Mouse (Mus musculus) limb, embryonic 11.5 days (tissue): ENCODE results near the gene Havcr2. TPM values are rescaled to one million over a fixed set of nuclear protein-coding genes. Genes with fewer than 3 reads are reported as not detected.

Experiments used
- ATAC-seq: fragments of 200-750 bp; cut with Nextera tagmentation; 2 replicates; pipeline ENCODE4 v1.8.0; 2017; ENCODE audit warnings: low read depth; ENCODE audit not compliant: insufficient number of reproducible peaks, low FRiP score, low TSS enrichment
- DNase-seq: peaks from one replicate; pipeline ENCODE4 v3.0.0-alpha.2; 2015; ENCODE audit warnings: low spot score
- H3K27ac ChIP-seq: fragments of 300-500 bp; sonication (generic); replicated peaks from 2 replicates; pipeline ENCODE4 v1.5.1; 2014; ENCODE audit warnings: low read depth, mild to moderate bottlenecking, low read length
- H3K27me3 ChIP-seq: fragments of 300-500 bp; sonication (generic); 2 replicates; pipeline ENCODE4 v1.6.1; 2014; ENCODE audit warnings: mild to moderate bottlenecking, low read length, mixed read lengths; ENCODE audit not compliant: control insufficient read depth, insufficient read depth
- H3K36me3 ChIP-seq: fragments of 300-500 bp; sonication (generic); 2 replicates; pipeline ENCODE4 v1.6.1; 2014; ENCODE audit warnings: mild to moderate bottlenecking, low read length, moderate library complexity, mixed read lengths; ENCODE audit not compliant: control insufficient read depth, insufficient read depth
- H3K4me1 ChIP-seq: fragments of 300-500 bp; sonication (generic); 2 replicates; pipeline ENCODE4 v1.6.1; 2014; ENCODE audit warnings: low read length, mixed read lengths; ENCODE audit not compliant: control insufficient read depth, insufficient read depth
- H3K4me2 ChIP-seq: fragments of 300-500 bp; sonication (generic); 2 replicates; pipeline ENCODE4 v1.6.1; 2014; ENCODE audit warnings: low read depth, mild to moderate bottlenecking, moderate library complexity; ENCODE audit not compliant: severe bottlenecking
- H3K4me3 ChIP-seq: fragments of 300-500 bp; sonication (generic); 2 replicates; pipeline ENCODE4 v1.5.1; 2014; ENCODE audit warnings: low read depth, low read length
- H3K9ac ChIP-seq: fragments of 300-500 bp; sonication (generic); 2 replicates; pipeline ENCODE4 v1.6.1; 2014; ENCODE audit warnings: mild to moderate bottlenecking, low read length
- H3K9me3 ChIP-seq: fragments of 300-500 bp; sonication (generic); 2 replicates; pipeline ENCODE4 v1.6.1; 2016; ENCODE audit warnings: low read length; ENCODE audit not compliant: control insufficient read depth
- whole genome bisulfite sequencing: fragments of 180-500 bp; shearing (Covaris S2); extraction: QIAGEN DNeasy Blood & Tissue Kit; methylation state at CpG from one replicate; pipeline ENCODE4 v1.1.7; 2014; 5-methylcytosine and 5-hydroxymethylcytosine counted together
- polyA plus RNA-seq: library from polyadenylated mRNA; unstranded; fragments of >200 nt; fragmentation: Nextera tagmentation; extraction: Ambion mirVana; gene quantifications from 2 replicates; pipeline ENCODE4 v1.2.1, GENCODE M21; 2014

The Havcr2 gene
- polyA plus RNA-seq, 1 experiment from 2014 or later, result 0.16 TPM

DNA sequence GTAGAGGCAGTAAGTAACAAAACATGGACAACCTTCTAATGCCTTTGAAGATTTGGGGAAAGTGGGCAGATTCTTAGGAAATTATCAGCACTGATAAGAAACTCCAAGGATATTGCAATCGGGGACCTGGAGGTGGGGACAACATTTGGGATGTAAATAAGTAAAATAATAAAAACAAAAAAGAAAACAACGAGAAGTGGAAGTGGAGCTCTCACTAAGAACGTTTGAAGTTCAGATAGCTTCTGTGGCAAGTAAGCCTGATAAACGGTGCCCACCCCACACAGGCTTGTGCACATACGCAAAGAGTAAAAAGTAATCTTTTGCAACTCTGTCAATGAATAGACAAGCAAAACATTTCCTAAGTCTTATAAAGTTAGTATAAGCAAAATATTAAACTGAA is 10.8 kb upstream of the Havcr2 start:
- 91% methylated on average over 5 of the region's 5 CpGs for WGBS
- DNase-seq (no peak), ATAC-seq (no peak)
- Histone ChIP-seq H3K27ac (no peak overlapping the region), H3K4me1 (no peaks in the 10 kb centered on the region), H3K27me3 (no peaks in the 10 kb centered on the region), H3K4me3 (no peak overlapping the region), H3K4me2 (no peak overlapping the region), H3K36me3 (peaks cover 6% of the 10 kb centered on the region), H3K9me3 (no peaks in the 10 kb centered on the region), H3K9ac (no peak overlapping the region)

DNA sequence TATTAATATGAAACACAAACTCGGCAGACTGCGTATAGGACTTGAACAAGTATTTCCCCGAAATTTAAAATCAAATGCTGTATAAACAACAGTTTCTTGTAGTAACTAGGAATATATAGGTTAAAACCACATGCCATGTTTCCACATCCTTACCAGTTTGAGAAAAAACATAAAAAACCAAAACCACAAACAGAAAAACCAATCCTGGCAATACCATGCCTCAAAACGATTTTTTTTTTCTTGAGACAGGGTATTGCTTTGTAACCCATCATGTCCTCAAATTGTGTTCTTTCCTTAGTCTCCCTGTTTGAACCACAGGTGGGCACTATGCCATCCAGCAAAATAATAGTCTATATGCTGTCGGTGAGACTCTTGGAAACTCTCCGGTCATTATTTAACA is 8.6 kb upstream of the Havcr2 start:
- no peak overlapping the region for H3K4me2 ChIP-seq
- no peaks in the 10 kb centered on the region for H3K27me3 ChIP-seq
- WGBS, result 94% methylated on average over 6 of the region's 6 CpGs
- H3K27ac ChIP-seq, result no peak overlapping the region
- no peak overlapping the region for H3K4me3 ChIP-seq
- ATAC-seq (no peak), DNase-seq (no peak)
- H3K4me1 ChIP-seq, result no peaks in the 10 kb centered on the region
- no peaks in the 10 kb centered on the region for H3K9me3 ChIP-seq
- no peak overlapping the region for H3K9ac ChIP-seq
- peaks cover 6% of the 10 kb centered on the region for H3K36me3 ChIP-seq

DNA sequence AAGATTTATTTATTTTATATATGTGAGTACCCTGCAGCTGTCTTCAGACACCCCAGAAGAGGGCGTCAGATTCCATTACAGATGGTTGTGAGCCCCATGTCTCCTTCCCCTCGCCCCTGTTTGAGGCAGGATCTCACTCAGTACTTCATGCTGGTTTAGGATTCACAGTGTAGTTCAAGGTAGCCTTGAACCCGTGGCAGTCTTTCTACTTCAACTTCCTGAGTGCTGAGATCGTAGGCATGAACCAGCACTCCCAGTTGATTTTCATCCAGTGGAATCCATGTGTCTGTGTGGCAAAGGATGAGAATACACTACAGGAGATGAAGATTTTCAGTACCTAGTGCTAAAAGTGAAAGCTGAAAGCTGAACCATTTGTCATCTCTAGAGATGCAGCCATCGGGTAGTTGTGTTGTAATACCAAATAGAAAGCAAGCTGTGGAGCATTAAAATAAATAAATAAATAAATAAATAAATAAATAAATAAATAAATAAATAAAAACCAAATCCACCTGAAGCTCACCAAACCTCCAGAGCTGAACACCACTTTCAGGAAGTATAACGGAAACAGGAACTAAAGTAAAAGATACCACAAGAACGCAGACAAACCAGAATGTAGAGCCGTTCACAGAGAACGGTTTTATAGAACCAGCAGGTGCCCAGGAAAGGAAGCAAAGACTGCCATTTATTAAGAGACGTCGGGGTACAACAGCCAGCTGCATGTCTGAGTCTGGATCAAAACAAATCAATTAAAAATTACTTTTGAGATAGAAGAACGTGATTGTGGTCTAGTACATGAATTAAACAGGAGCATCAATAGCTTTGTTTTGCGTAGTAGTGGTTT is 6.9 kb upstream of the Havcr2 start:
- no peaks in the 10 kb centered on the region for H3K9me3 ChIP-seq
- no peak overlapping the region for H3K27ac ChIP-seq
- ATAC-seq, result no peak
- no peak for DNase-seq
- no peaks in the 10 kb centered on the region for H3K4me1 ChIP-seq
- 75% methylated on average over 13 of the region's 13 CpGs for WGBS
- no peak overlapping the region for H3K4me2 ChIP-seq
- peaks cover 2% of the 10 kb centered on the region; the same call in 1 of the 2 replicates for H3K36me3 ChIP-seq
- no peaks in the 10 kb centered on the region for H3K27me3 ChIP-seq
- H3K4me3 ChIP-seq, result no peak overlapping the region
- no peak overlapping the region for H3K9ac ChIP-seq

DNA sequence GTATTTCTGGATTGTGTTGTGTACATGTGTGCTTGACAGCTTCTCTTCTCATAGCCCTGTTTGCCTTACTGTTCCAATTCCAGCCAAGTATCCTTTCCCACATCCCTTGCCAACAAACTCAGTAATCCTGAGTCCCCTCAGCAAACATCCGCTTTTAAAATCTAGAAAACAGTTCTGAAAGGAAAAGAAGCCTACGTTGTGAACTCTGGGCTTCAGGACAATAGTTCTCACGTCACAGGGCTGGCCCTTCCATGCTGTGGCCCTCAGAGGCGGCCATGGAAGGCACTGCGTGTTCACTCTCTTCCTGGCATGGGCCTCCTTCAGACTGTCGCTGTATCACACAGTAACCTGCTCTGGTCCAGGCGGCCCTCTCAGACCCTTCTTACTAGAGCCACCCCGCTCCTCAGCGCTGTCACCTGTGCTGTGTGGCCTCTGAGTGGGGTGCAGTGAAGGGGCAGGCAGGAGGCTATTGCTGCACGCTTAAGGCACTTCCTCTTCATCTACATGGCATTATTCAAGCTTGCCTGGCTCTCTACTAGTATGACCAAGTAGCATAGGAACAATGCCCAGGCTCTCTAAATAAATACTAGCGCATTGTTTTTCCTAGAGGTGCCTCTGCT is 5.2 kb upstream of the Havcr2 start:
- H3K9me3 ChIP-seq, result no peaks in the 10 kb centered on the region
- 83% methylated on average over 11 of the region's 11 CpGs for WGBS
- no peaks in the 10 kb centered on the region for H3K4me1 ChIP-seq
- H3K27me3 ChIP-seq, result no peaks in the 10 kb centered on the region
- no peak overlapping the region for H3K4me3 ChIP-seq
- H3K36me3 ChIP-seq, result no peaks in the 10 kb centered on the region
- ATAC-seq (no peak), DNase-seq (no peak)
- H3K9ac ChIP-seq, result no peak overlapping the region
- H3K4me2 ChIP-seq, result no peak overlapping the region
- no peak overlapping the region for H3K27ac ChIP-seq

DNA sequence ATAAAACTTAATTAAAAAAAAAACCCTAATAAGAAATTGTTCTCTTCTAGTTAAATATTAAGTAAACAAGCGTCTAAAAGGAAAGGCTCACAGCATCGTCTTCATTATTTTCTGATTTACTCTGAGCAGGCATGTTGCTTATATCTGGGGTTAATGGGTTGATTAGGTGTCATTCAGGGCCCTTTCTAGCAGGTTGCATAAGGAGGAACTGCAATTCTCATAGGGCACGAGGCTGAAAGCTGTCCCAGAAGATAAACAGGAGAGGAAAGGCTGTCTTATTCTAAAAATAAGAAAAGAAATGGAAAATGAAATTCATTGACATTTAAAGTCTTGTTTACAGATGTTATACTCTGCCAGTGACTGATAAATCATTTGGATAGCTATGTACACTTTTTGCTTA is 5.2 kb downstream of the Havcr2 start:
- 74% methylated on average over 3 of the region's 3 CpGs for WGBS
- no peak for ATAC-seq

DNA sequence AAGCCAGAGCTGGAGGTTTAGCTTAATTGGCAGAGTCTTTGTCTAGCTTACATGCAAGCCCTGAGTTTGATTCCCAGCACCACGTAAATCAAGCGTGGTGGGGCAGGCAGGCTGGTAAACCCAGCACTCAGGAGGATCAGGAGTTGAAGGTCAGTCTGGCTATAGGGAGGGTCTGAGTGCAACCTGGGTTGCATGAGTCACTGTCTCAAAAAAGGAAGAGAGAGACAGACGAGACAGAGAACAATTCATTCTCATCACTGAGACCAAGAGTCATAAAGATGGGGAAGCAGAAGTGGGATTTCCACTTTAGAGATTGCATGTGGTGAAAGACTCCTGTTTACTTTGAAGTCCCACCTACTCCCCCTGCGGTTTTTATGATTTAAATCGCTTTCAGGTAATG is 6.6 kb downstream of the Havcr2 start:
- WGBS, result 65% methylated on average over 5 of the region's 5 CpGs
- no peak for ATAC-seq
- H3K4me1 ChIP-seq, result no peaks in the 10 kb centered on the region
- no peaks in the 10 kb centered on the region for H3K27me3 ChIP-seq
- H3K9ac ChIP-seq, result no peak overlapping the region
- H3K27ac ChIP-seq, result no peak overlapping the region
- no peak for DNase-seq
- H3K36me3 ChIP-seq, result no peaks in the 10 kb centered on the region
- H3K4me2 ChIP-seq, result no peak overlapping the region
- H3K9me3 ChIP-seq, result no peaks in the 10 kb centered on the region
- H3K4me3 ChIP-seq, result no peak overlapping the region

More for the DNA sequence above, 5.2 kb downstream of the Havcr2 start:
- no peak overlapping the region for H3K9ac ChIP-seq
- no peaks in the 10 kb centered on the region for H3K9me3 ChIP-seq
- no peak overlapping the region for H3K27ac ChIP-seq
- no peak for DNase-seq
- H3K4me2 ChIP-seq, result no peak overlapping the region
- H3K27me3 ChIP-seq, result no peaks in the 10 kb centered on the region
- no peaks in the 10 kb centered on the region for H3K36me3 ChIP-seq
- H3K4me3 ChIP-seq, result no peak overlapping the region
- no peaks in the 10 kb centered on the region for H3K4me1 ChIP-seq

DNA sequence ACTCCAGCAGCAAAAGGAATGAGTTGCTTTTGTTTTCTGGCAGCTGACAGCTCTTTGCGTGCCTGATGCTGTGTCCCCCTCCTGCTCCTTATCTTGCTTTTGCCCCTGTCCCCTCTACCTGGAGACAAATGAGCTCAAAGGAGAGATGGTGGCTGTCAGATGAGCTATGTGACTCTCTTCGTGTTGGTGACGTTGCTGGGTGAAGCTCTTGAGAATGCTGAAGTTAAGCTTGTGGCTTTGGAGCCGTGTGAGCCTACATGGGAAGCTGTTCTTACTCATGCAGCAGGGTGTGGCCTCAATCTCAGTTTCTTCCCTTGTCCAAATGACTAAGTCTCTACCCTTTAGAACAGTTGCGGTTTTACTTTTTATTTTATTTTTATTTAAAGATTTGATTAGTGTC is 7.2 kb downstream of the Havcr2 start:
- 75% methylated on average over 5 of the region's 5 CpGs for WGBS
- no peaks in the 10 kb centered on the region for H3K27me3 ChIP-seq
- H3K9me3 ChIP-seq, result no peaks in the 10 kb centered on the region
- H3K9ac ChIP-seq, result no peak overlapping the region
- H3K4me2 ChIP-seq, result no peak overlapping the region
- no peak for DNase-seq
- no peak overlapping the region for H3K27ac ChIP-seq
- no peaks in the 10 kb centered on the region for H3K4me1 ChIP-seq
- ATAC-seq, result no peak
- no peak overlapping the region for H3K4me3 ChIP-seq
- H3K36me3 ChIP-seq, result no peaks in the 10 kb centered on the region

DNA sequence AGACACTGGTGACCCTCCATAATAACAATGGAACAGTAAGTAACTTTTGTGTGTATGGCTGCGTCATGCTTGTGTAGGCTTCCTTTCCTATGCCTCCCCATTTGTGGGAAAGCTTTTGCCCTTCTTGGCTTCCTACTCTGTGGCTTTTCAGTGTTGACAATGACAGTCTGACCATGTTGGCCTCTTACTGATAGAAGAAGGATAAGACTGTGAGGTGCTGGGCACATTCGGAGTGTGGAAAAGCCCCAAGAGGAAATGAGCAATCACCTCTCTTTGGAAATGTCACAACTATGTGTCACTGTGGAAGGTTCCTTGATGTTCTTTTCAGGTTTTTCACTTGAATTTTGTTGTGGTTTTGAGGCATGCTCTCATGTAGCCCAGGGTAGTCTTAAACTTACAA is 12.1 kb downstream of the Havcr2 start:
- Histone ChIP-seq H3K9me3 (no peaks in the 10 kb centered on the region), H3K9ac (no peak overlapping the region), H3K4me3 (no peak overlapping the region), H3K27ac (no peak overlapping the region), H3K4me1 (no peaks in the 10 kb centered on the region), H3K4me2 (no peak overlapping the region), H3K36me3 (no peaks in the 10 kb centered on the region), H3K27me3 (no peaks in the 10 kb centered on the region)
- WGBS, result 92% methylated on average over 2 of the region's 2 CpGs
- DNase-seq (no peak), ATAC-seq (no peak)
